Mouse (Mus musculus) megakaryocyte, adult 5-6 weeks (primary cell): Measurements from ENCODE around the gene Fgr. TPM values are rescaled to one million over a fixed set of nuclear protein-coding genes. Genes with fewer than 3 reads are reported as not detected.
A peak's percentile ranks its signal among the peaks of the same experiment; 100 is the strongest.
"Not testable (repeated sequence)": the region's sequence is repeated elsewhere in the genome, so short reads cannot be mapped to it uniquely, and the experiment has no call there.

Experiments
- ATAC-seq: 2 replicates; pipeline ENCODE4 v1.8.0; 2016; ENCODE audit warnings: mild to moderate bottlenecking, inconsistent platforms; ENCODE audit not compliant: poor library complexity, severe bottlenecking
- total RNA-seq, 2 experiments: library from RNA; stranded (forward) in 1 of 2; stranded (reverse) in 1 of 2; fragments of 153-499, 151-499 nt in 1 of 2; fragments of 221-1000, 200-1000 nt in 1 of 2; gene quantifications; 2 replicates each; pipeline versions ENCODE4 v1.2.3 to v1.2.4; 2015 to 2017

Gene Fgr
- total RNA-seq, 2 experiments from 2014 or later, result 108 to 111 TPM

GRCm38 (mm10) chr4:132983664-132984512, 10.0 kb downstream of the Fgr start:
- ATAC-seq, result peak; percentile 19; the same call in 1 of the 2 replicates

- ATAC-seq, result no peak
These were observed 14.9 kb downstream of the Fgr start for GRCm38 (mm10) chr4:132988581-132989355.

GRCm38 (mm10) chr4:132993553-132993952, 19.7 kb downstream of the Fgr start:
- ATAC-seq, result no peak

GRCm38 (mm10) chr4:132997469-132998237, 23.8 kb downstream of the Fgr start:
- no peak for ATAC-seq

GRCm38 (mm10) chr4:133002896-133003295, 29.0 kb downstream of the Fgr start:
- no peak for ATAC-seq

- ATAC-seq, result no peak
These were observed 29.6 kb downstream of the Fgr start for GRCm38 (mm10) chr4:133003316-133004018.

DNA sequence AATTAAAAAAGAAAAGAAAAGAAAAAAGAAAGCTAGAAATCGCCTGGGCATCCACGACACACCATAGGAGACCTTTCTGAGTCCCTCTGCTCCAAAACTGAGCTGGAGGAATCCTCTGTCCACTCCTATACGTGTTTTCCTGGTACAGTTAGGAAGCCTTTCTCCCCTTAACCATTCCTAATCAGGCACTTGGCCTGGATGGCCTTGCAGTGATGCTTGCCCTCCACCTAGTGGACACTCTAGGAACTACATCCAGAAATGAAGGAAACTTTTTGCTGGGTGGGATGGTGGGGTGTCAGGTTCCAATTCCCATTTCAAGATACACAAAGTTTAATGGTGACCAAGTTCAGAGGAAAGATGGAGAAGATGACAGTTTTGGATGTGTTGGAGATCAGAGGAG, 31.3 kb downstream of the Fgr start:
- ATAC-seq, result peak; percentile 73

- ATAC-seq, result not testable (repeated sequence)
These were observed 32.1 kb downstream of the Fgr start for GRCm38 (mm10) chr4:133005885-133006451.

DNA sequence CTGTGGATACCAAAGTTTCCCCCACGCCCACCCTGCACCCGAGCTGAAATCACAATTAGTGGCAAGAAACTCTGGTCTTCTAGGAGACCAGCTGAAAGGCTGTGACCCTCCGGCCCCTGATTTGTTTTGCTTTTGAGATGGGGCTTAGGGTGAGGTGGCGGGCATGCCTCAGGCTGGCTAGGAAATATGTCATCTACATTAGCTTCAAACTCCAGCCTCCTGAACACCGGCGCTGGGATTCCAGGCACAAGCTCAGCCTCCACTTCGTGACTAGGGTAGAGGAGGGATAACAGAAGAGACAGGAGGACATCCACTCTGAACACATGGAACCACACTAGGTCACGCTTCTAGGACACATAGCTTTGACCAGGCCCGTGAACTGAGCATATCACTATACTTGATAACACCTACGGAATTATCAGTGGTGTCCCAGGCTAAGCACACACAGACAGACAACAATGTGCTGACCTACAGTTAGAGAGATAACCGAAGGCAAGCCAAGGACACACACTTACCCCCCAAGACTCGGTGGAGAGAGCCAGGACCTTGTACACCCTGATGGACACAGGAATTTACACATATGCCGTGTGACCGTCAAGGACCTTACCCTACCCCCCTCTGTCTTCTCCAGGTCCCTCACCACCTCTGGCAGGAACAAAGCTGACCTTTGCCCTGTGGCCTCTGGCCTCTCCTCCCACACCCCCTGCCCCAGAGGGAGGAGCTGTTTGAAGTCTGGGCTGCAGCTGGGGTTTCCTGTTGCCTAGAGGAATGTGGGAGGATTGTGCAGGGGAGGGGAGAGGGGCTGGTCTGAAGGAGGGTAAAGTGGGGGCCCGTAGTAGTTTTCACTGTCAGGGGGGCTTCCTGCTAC, 33.9 kb downstream of the Fgr start:
- no peak for ATAC-seq

- no peak for ATAC-seq
These were observed 35.2 kb downstream of the Fgr start for GRCm38 (mm10) chr4:133009131-133009530.

GRCm38 (mm10) chr4:133009676-133010075, 35.8 kb downstream of the Fgr start:
- no peak for ATAC-seq

DNA sequence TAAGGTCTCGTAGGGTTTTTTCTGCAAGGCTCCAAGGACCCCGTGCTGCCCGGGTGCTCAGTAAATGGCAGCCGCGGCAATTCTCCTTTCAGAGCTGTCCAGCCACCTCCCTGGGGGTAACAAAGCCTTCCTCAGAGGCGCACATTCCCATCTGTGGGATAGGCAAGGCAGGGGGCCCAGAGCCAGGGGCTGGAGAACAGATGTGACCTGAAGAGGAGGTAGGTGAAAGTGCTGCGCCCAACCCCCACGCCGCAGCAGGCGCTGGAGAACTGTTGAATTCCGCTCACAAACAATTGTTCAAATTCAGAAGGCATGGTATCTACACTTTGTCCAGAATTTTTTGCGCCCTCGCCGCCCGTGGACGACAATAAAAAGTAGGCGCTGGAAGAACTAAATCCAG, 36.7 kb downstream of the Fgr start:
- ATAC-seq, result no peak

GRCm38 (mm10) chr4:133011028-133011820, 37.3 kb downstream of the Fgr start, which contains the start of gene Ahdc1:
TSS of gene Ahdc1 (plus strand) at chr4:133011260.
- ATAC-seq, result peak; percentile 92

DNA sequence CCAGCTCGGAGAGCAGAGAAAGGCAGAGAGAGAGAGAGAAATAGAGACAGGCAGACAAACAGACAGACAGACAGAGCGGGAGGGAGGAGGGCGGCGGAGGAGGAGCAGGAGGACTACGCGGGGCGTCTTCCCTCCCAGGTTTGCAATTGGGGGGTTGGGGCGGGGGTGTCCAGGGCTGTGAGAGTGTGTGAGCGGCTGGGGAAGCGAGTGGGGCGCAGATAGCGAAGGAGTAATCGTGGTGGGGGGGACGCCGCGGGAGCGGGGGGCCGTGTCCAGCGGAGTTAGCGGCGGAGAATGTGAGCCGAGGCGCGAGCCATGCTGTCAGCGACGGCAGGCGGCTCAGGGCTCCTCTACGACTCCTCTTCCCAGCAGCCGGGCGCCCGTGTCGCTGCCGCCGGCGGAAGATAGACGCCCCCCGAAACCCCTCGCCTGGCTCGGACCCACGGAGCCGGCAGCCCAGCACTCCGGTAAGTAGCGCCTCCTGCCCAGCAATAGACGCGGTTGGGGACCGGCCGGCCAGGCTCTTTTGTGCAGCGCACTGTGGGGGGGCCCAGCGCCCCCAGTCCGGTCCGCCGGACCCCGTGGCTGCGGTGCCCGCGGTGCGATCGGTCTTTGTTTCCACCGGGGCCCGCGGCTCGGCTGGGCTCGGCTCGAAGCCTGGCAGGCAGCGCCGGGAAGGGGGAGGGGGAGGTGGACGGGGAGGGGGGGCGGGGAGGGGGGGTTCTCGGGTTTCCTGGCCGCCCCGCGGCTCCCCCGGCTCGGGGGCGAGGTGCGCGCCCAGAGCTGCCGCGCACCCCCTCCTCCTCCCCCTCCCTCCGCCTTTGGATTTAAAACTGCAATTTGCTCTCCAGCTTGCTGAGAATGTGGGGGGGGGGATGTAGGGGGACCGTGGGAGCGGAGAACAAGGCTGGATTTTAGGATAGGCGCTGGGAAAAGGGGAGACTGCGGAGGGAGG, 38.2 kb downstream of the Fgr start:
- ATAC-seq, result no peak

- no peak for ATAC-seq
These were observed 38.9 kb downstream of the Fgr start for GRCm38 (mm10) chr4:133012776-133013265.

DNA sequence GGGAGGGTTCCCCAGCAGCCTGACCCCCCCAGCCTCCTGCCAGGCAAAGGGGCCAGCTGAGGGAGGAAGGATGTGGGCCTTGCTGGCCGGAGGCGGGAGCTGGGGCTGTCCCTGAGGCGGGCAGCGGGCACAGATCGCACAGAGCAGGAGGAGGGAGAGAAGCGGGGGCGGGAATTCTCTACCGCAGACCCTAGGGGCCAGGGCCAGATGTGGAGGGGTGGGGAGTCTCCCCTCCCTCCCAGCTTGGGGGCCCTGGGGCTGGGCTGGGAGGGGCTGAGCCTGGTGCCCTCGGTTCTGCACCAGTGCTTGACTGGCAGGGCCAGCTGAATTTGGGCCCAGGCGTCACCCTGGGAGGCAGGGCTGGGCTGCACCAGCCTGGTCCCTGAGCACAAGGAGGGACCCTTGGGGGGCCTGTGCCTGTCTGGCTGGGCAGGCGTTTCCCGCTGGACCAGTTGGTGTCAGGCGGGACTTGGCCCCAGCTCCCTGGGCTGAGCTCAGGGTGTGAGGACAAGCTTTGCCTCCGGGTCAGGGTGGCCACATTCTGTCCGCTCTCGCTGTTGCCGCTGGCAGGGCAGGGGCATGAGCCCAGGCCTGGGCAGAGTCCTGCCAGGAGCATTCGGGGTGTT, 39.5 kb downstream of the Fgr start:
- 0 out of 2 replicates have a peak, but pooled peaks have one; percentile 6 for ATAC-seq

DNA sequence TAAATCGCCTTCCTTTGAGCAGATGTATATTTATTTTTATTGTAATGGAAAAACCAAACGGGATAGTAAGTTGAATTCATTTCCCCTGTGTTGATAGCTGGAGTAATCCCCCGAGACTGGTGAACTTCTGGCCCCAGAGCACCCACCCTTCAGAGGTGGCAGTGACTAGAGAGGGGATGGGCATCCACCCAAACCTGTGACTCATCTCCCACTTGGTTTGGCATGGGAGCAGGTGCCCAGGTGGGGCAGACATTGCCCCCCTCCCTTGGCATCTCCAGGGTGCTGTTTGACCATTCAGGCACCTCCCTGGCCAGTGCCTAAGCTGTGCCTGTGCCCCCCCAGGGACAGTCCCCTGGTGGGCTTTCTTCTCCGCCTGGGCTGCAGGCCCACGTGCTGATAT, 40.2 kb downstream of the Fgr start:
- ATAC-seq, result no peak
